Mouse (Mus musculus) heart, embryonic 15.5 days (tissue): ENCODE data around the gene Marveld3. TPM values are rescaled to one million over a fixed set of nuclear protein-coding genes. Genes with fewer than 3 reads are reported as not detected.

Experiments used
- ATAC-seq: fragments of 200-750 bp; cut with Nextera tagmentation; replicated peaks from 2 replicates; pipeline ENCODE4 v1.8.0; 2017; ENCODE audit warnings: low read depth, moderate TSS enrichment; ENCODE audit not compliant: insufficient number of reproducible peaks, insufficient read depth, low FRiP score
- H3K27ac ChIP-seq: fragments of 300-500 bp; sonication (generic); 2 replicates; pipeline ENCODE4 v1.5.1; 2015; ENCODE audit warnings: mild to moderate bottlenecking, inconsistent platforms
- H3K27me3 ChIP-seq: fragments of 300-500 bp; sonication (generic); 2 replicates; pipeline ENCODE4 v1.6.1; 2015; ENCODE audit warnings: inconsistent platforms
- H3K36me3 ChIP-seq: fragments of 300-500 bp; sonication (generic); 2 replicates; pipeline ENCODE4 v1.6.1; 2015; ENCODE audit warnings: mild to moderate bottlenecking, inconsistent platforms
- H3K4me1 ChIP-seq: fragments of 300-500 bp; sonication (generic); replicated peaks from 2 replicates; pipeline ENCODE4 v1.6.1; 2015; ENCODE audit warnings: inconsistent platforms
- H3K4me2 ChIP-seq: fragments of 300-500 bp; sonication (generic); 2 replicates; pipeline ENCODE4 v1.6.1; 2015; ENCODE audit warnings: inconsistent platforms, mild to moderate bottlenecking, moderate library complexity
- H3K4me3 ChIP-seq: fragments of 300-500 bp; sonication (generic); 2 replicates; pipeline ENCODE4 v1.5.1; 2015; ENCODE audit warnings: mild to moderate bottlenecking, inconsistent platforms
- H3K9ac ChIP-seq: fragments of 300-500 bp; sonication (generic); 2 replicates; pipeline ENCODE4 v1.6.1; 2015; ENCODE audit warnings: mild to moderate bottlenecking, inconsistent platforms
- H3K9me3 ChIP-seq: fragments of 300-500 bp; sonication (generic); replicated peaks from 2 replicates; pipeline ENCODE4 v1.6.1; 2016; ENCODE audit warnings: inconsistent platforms
- WGBS: fragments of 180-500 bp; shearing (Covaris S2); methylation state at CpG from one replicate; pipeline ENCODE4 v1.1.7; 2015; ENCODE audit warnings: mixed read lengths; 5-methylcytosine and 5-hydroxymethylcytosine counted together
- polyA plus RNA-seq: library from polyadenylated mRNA; unstranded; fragments of >200 nt; fragmentation: Nextera tagmentation; extraction: Ambion mirVana; gene quantifications from 2 replicates; pipeline ENCODE4 v1.2.1, GENCODE M21; 2015

Gene Marveld3
- polyA plus RNA-seq, 1 experiment from 2014 or later = 0.47 TPM

DNA sequence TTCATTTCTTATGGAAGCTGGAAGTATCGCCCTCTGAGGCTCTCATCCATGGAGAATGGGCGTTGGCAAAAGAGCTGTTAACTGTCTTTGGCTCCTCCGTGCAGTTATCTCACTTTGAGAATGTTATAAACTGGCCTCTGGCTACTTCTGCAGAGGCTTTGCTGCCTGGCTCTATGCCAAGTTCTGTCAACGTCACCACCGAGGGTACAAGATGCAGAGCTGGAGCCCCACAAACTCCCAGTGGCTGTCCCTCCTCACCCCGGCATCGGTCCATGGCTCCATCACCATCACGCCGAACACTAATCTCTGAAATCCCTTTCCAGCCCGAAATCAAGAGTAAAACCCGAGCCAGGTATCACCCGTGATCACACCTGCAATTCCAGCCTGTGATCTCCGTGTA, 1.4 kb upstream of the Marveld3 start:
- Histone ChIP-seq H3K27me3 (peaks cover 53% of the 10 kb centered on the region), H3K27ac (no peak overlapping the region), H3K9me3 (no peaks in the 10 kb centered on the region), H3K4me3 (no peak overlapping the region), H3K36me3 (no peaks in the 10 kb centered on the region), H3K4me2 (no peak overlapping the region), H3K4me1 (peaks cover 13% of the 10 kb centered on the region), H3K9ac (no peak overlapping the region)
- ATAC-seq = no peak
- WGBS = 44% methylated on average over 13 of the region's 13 CpGs

DNA sequence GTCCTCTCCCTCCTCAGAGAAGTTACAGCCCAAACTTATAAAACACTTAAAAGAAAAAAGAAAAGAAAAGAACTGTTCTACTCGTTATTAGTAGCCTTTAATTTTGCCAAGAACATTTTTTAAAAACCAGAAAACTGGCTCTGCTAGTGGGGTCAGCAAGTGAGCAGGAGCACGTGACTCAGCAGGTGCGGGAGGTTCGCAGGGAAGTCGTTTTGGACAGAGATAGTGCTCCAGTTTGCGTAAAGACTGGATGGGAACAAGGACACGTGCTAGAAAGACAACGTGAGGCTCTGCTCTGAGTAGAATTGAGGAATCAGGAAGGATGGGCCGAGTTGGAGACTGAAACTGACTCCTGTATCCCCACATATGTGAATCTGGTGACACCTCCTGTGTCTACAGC, 893 bp upstream of the Marveld3 start:
- Histone ChIP-seq H3K27ac (no peak overlapping the region), H3K4me3 (no peak overlapping the region), H3K4me1 (peaks cover 18% of the 10 kb centered on the region), H3K4me2 (no peak overlapping the region), H3K36me3 (no peaks in the 10 kb centered on the region), H3K9me3 (no peaks in the 10 kb centered on the region), H3K27me3 (peaks cover 48% of the 10 kb centered on the region), H3K9ac (no peak overlapping the region)
- 64% methylated on average over 9 of the region's 9 CpGs for WGBS
- no peak for ATAC-seq

- Histone ChIP-seq H3K9ac (no peak overlapping the region), H3K4me2 (no peak overlapping the region), H3K4me3 (no peak overlapping the region), H3K27me3 (peaks cover 41% of the 10 kb centered on the region), H3K4me1 (peaks cover 27% of the 10 kb centered on the region), H3K36me3 (no peaks in the 10 kb centered on the region), H3K27ac (no peak overlapping the region), H3K9me3 (no peaks in the 10 kb centered on the region)
- ATAC-seq = no peak
- WGBS = 91% methylated on average over 4 of the region's 4 CpGs
Observed at GRCm38 (mm10) chr8:109959112-109959511, 2.9 kb downstream of the Marveld3 start.

DNA sequence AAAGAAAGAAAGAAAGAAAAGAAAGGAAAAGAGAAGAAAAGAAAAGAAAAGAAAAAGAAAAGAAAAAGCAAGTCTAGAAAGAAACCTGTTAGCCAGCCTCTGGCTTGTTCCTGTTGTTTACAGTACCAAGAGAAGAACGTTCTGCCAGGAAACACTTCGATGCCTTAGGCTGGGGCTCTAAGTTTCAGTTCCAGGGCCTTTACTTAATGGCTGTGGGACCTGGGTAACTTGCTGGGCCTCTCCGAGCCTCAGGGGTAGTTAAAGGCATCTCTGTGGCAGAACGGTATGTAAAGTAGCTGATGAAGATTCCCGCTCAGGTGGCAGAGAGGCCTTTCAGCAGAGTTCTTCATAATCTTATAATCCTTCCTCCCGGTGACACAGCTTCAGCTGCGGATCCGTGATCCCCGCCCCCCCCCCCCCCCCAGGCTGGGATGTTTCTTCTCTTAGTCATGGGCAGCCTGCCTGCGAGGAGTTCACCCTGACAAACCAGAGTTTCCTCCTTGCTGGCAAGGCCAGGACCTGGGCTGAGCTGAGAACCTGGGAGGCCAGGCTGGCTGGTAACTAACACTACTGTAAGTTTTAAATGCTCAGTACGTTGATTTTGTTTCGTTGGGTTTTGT, 3.9 kb downstream of the Marveld3 start:
- H3K27ac ChIP-seq = 0 out of 2 replicates have a peak overlapping the region, but pooled peaks have one; percentile 54
- H3K36me3 ChIP-seq = no peaks in the 10 kb centered on the region
- peak overlapping the region; percentile 44 for H3K4me2 ChIP-seq
- WGBS = 21% methylated on average over 12 of the region's 12 CpGs
- peaks cover 26% of the 10 kb centered on the region for H3K4me1 ChIP-seq
- ATAC-seq = no peak
- H3K9me3 ChIP-seq = no peaks in the 10 kb centered on the region
- H3K9ac ChIP-seq = no peak overlapping the region
- H3K27me3 ChIP-seq = peaks cover 41% of the 10 kb centered on the region
- H3K4me3 ChIP-seq = no peak overlapping the region

DNA sequence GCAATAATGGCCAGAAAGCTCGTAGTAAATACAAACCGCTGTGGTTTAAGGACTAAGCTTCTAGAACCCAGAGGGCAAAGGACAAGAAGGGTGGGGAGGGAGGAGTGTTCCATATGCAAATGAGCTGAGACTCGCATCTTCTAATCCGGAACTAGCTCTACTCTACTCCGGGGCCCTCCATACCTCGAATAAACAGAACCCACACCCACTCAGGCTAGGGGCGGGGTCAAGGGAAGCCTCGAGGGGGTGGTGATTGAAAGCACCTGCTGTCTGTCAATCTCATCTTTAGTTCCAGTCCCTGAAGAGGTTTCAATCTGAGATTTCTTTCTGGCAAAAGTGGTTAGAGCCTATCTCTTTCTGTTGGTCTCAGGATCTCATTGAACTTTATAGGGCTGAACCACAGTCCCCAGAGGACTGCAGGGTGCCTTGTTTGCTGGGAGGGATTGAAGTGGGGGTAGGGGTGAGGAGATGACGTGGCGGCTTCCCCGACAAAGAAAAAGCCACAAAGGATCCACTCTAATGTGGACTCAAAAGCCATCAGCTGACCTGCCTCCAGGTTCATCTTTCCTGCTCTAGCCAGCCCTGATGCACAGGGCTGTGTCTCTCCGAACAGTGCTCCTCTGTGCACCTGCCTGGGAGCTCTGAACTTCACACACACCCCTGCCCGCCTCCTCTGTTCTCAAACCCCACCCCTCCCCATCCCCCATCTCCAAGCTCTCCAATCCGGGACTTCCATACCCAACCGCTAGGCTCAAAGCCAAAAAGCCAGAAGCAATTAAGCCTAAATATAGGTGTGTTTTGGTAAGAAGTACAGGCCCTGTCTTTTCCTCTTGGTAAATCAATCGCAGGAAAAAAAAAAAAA, 4.6 kb downstream of the Marveld3 start:
- peaks cover 41% of the 10 kb centered on the region for H3K27me3 ChIP-seq

GRCm38 (mm10) chr8:109954486-109954948, 7.5 kb downstream of the Marveld3 start:
- no peak for ATAC-seq
- no peak overlapping the region for H3K4me3 ChIP-seq
- no peak overlapping the region for H3K4me2 ChIP-seq
- no peaks in the 10 kb centered on the region for H3K9me3 ChIP-seq
- 63% methylated on average over 13 of the region's 13 CpGs for WGBS
- H3K27ac ChIP-seq = no peak overlapping the region
- H3K9ac ChIP-seq = no peak overlapping the region
- no peaks in the 10 kb centered on the region for H3K36me3 ChIP-seq
- peaks cover 25% of the 10 kb centered on the region; the same call in 1 of the 2 replicates for H3K27me3 ChIP-seq
- H3K4me1 ChIP-seq = peaks cover 15% of the 10 kb centered on the region

More for the DNA sequence above, 4.6 kb downstream of the Marveld3 start:
- no peaks in the 10 kb centered on the region for H3K9me3 ChIP-seq
- H3K4me3 ChIP-seq = peak overlapping the region; percentile 15; the same call in 1 of the 2 replicates
- H3K4me1 ChIP-seq = peaks cover 24% of the 10 kb centered on the region
- no peaks in the 10 kb centered on the region for H3K36me3 ChIP-seq
- no peak overlapping the region for H3K27ac ChIP-seq
- WGBS = 10% methylated on average over 16 of the region's 16 CpGs
- peak overlapping the region; percentile 44 for H3K4me2 ChIP-seq
- peak; percentile 39; the same call in 1 of the 2 replicates for ATAC-seq
- H3K9ac ChIP-seq = no peak overlapping the region

DNA sequence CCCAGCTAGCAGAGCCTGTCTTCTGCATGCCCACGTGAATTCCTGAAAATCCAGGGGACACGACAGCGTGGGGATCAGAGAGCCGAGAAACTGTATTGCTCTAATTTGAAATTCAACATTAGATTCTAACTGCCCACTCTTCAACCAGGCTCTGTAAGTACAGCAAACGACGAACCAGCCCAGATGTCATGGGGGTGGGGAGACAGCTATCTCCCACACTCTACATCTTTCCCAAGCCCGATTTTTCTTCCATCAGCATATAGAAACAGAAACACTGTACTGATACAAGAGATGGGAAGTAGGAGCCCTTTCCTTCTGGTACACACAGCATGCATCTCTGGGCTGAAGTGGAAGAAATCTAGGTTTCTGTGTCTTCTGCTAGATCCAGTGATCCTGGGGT, 9.8 kb downstream of the Marveld3 start:
- no peak overlapping the region for H3K4me2 ChIP-seq
- H3K36me3 ChIP-seq = no peaks in the 10 kb centered on the region
- ATAC-seq = no peak
- H3K9me3 ChIP-seq = no peaks in the 10 kb centered on the region
- peaks cover 13% of the 10 kb centered on the region for H3K4me1 ChIP-seq
- 56% methylated on average over 7 of the region's 7 CpGs for WGBS
- H3K27me3 ChIP-seq = peaks cover 38% of the 10 kb centered on the region
- H3K27ac ChIP-seq = no peak overlapping the region
- no peak overlapping the region for H3K4me3 ChIP-seq
- no peak overlapping the region for H3K9ac ChIP-seq

DNA sequence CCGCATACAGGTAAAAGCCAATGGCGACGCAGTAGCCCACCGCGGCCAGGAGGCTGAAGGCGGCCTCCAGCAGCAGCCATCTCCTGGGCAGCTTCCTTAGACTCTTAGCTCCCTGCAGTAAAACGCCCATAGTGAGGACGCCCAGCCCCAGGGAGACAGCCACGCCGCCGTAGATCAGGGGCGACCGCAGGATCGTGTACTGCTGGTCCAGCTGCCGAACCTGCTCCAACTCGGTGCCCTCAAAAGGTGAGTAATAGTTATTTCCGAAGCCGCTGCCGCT, 13.8 kb downstream of the Marveld3 start:
- 6% methylated on average over 19 of the region's 19 CpGs for WGBS

DNA sequence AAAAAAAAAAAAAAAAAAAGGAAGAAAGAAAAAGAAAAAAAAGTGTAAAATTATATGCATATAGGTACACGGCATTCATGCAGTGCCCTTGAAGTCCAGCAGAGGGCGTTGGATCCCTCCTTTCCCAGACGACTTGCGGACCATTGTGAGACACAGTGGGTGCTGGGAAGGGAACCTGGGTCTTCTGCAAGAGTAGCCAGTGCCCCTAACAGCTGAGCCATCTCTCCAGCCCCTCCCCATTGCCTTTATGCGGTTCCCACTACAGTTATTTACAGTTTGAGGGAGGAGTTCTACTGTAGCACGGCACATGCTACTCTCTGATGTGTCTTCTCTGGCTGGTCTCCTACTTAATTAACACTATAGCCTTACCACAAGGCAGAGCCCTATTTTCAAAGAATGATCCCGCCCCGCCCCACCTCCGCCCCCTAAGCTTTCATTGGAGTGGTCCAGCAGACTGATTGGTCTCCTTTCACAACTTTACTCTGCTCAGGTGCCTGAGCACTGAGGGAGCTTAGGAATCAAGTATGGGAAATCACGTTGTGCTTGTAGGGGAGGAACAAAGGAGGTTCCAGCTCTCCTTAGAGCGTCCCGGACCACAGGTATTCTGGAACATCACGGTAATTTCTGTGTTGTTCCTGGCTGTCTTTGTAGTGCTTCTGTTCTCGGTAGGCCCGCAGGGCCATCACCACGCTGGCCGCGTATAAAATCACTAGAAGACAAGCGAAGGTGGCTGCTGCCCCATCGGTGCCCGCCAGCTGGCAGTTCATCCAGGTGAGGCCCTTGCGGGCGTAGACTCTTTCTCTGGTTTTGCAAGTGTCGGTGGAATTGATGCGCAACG, 14.3 kb downstream of the Marveld3 start:
- H3K4me3 ChIP-seq = peak overlapping the region; percentile 42
- ATAC-seq = no peak
- 3% methylated on average over 26 of the region's 26 CpGs for WGBS
- peaks cover 30% of the 10 kb centered on the region for H3K27me3 ChIP-seq
- no peak overlapping the region for H3K27ac ChIP-seq
- H3K9ac ChIP-seq = peak overlapping the region; percentile 23; the same call in 1 of the 2 replicates
- H3K9me3 ChIP-seq = no peaks in the 10 kb centered on the region
- H3K4me1 ChIP-seq = peaks cover 11% of the 10 kb centered on the region
- peak overlapping the region; percentile 62 for H3K4me2 ChIP-seq
- H3K36me3 ChIP-seq = no peaks in the 10 kb centered on the region

More for the DNA sequence above, 13.8 kb downstream of the Marveld3 start:
- Histone ChIP-seq H3K36me3 (no peaks in the 10 kb centered on the region), H3K27me3 (peaks cover 36% of the 10 kb centered on the region), H3K9ac (0 out of 2 replicates have a peak overlapping the region, but pooled peaks have one; percentile 23), H3K4me3 (peak overlapping the region; percentile 42), H3K4me2 (peak overlapping the region; percentile 62), H3K4me1 (peaks cover 11% of the 10 kb centered on the region), H3K27ac (no peak overlapping the region), H3K9me3 (no peaks in the 10 kb centered on the region)
- ATAC-seq = no peak

DNA sequence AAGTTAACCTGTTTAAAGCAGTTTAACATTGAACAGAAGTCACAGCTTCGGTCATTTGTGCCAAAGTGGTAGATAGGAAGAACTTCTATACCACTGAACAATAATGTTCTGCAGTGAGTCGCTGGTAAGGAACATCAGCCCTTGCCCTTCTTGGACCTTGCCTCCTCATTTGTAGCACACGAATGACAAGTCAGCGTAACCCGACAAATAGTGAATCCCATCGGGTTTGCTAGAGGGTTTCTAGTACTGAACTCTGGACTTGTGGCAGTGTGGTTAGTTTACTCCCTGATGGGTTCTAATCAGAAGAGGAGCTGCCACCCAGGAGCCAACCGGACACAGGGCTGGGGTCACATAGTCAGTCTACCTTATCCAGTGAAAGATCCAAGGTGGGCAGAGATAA, 15.7 kb downstream of the Marveld3 start:
- H3K4me2 ChIP-seq = no peak overlapping the region
- ATAC-seq = no peak
- no peak overlapping the region for H3K9ac ChIP-seq
- H3K4me1 ChIP-seq = peaks cover 16% of the 10 kb centered on the region
- H3K36me3 ChIP-seq = peaks cover under 1% of the 10 kb centered on the region; the same call in 1 of the 2 replicates
- H3K4me3 ChIP-seq = no peak overlapping the region
- H3K9me3 ChIP-seq = no peaks in the 10 kb centered on the region
- H3K27ac ChIP-seq = no peak overlapping the region
- 86% methylated on average over 7 of the region's 7 CpGs for WGBS
- peaks cover 28% of the 10 kb centered on the region for H3K27me3 ChIP-seq

DNA sequence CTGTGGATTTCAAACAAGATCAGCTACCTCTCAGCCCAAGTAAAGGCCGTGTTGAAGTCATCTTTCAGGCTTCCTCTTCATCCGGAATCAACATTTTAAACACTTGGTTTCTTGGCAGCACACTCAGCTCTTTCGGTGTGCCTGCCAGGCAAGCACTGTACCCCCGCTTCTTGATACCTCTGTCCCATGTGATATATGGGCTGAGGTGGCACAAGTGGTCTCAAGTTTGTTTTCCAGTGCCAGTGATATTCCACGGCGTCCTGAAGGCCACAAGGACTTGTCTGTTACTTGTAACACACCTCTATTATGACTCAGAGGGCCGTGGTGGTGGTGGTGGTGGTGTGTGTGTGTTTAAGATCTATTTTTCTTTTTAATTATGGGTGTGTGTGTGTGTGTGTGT, 16.3 kb downstream of the Marveld3 start:
- Histone ChIP-seq H3K9me3 (no peaks in the 10 kb centered on the region), H3K4me1 (peaks cover 16% of the 10 kb centered on the region), H3K9ac (no peak overlapping the region), H3K27me3 (peaks cover 27% of the 10 kb centered on the region), H3K4me3 (no peak overlapping the region), H3K27ac (no peak overlapping the region), H3K4me2 (no peak overlapping the region), H3K36me3 (peaks cover 6% of the 10 kb centered on the region; the same call in 1 of the 2 replicates)
- ATAC-seq = no peak
- 70% methylated on average over 7 of the region's 7 CpGs for WGBS
